Mouse (Mus musculus): ENCODE data around the gene Spa17.

Spa17 gene

DNA sequence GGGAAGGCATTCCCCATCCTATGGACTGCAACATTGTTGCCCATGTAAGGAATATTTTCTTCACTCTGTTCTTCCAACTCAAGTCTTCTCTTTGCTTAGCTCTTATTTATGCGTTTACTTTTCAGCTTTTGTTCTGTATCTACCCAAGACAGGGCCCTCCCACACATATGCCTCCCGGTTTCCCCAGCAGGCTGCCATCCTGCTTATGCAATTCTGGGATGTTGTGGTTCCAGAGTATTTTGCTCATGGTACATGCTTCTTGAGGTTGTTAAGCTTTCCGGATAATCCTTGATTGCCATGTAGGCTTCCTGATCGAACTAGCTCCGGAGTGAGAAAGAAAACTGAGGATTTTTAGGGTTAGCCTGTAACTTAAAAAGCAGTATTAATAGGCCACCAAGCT is 1.7 kb upstream of the Spa17 start:
- no peak for DNase-seq

DNA sequence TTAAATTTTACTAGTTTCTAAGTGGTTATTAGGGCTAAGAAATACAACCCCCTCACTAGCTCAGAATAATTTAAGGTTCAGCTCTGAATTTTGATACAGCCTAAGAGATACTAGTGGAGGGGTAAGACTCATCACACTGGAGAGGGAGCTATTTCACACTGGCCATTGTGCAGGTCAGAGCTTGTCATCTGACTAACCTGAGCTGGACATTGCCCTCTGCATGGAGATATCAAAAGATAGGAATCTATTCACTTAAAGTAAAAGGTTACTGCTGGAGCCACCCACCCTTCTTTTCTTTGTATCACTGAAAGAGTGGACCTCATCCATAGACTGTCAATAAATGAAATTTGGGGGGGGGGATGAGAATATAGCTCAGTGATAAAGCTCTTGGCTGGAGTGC is 794 bp upstream of the Spa17 start:
- DNase-seq, result no peak

- no peak for DNase-seq
Observed at GRCm38 (mm10) chr9:37613911-37614280, 374 bp upstream of the Spa17 start.

GRCm38 (mm10) chr9:37609558-37609957 is 4.0 kb downstream of the Spa17 start:
- no peak for DNase-seq

DNA sequence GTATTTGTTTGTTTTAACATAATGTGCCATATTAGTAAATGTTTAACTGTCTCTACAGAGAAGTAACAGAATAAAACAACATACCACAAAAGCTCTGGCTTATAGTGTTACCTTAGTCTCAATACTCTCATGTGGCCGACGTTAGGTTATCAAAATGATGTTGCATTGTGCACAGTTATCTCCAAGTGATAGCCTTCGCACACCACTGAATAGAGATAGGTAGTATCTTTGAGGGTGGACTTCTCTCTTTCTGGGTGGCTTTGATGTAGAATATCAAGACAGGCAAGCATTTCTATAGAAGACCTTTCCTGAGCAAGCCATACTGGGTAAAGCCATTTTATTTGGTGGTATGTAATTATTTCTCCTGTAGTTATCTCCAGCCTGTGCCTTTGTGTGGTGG is 8.4 kb downstream of the Spa17 start:
- no peak for DNase-seq

DNA sequence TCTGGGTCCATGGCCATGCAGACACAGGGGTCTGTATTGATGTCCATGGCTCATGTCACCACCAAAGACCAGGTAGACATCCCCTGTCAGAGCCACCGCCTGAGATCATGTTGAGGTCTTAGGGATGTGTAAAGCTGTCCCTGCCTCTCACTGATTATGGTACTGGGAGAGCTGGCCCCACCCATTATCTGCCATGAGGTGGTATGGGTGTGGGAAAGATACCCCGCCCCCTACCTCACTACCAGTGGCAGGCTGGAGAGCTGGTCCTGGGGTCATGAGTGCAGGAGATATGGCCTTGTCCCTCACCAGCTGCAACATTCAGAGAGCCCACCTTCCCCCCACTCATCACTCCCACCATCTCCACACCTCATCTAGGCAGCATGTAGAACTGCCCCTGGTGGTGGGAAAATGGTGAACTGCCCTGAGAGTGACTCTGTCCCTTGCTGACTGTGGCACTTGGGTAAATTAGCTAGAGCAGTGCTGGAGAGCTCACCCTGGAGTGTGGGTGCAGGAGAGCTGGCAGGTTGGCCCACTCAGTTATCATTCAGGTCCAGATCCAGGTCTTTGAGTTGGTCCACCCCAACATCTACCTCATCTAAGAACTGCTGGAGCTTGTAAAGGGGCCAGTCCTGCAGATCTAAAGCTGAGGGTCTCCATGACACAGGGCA is 12.8 kb downstream of the Spa17 start:
- DNase-seq, result no peak

DNA sequence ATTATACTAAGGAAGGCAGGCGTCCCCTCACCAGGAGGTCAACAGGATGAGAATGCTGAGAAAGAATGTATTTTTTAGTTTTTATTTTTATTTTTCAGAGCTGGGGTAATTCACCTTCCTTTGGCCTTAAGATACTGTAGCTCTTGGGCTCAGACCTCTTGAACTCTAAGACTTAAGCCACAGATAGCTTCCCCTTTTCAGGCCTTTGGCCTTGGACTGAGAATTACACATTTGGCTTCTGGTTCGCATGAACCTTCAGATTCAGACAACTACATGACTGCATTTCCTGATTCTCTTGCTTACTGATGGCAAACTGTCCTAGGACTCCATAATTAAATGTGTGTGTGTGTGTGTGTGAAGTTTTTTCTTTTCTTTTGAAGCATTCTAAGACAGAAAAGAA is 14.9 kb downstream of the Spa17 start:
- DNase-seq, result no peak

DNA sequence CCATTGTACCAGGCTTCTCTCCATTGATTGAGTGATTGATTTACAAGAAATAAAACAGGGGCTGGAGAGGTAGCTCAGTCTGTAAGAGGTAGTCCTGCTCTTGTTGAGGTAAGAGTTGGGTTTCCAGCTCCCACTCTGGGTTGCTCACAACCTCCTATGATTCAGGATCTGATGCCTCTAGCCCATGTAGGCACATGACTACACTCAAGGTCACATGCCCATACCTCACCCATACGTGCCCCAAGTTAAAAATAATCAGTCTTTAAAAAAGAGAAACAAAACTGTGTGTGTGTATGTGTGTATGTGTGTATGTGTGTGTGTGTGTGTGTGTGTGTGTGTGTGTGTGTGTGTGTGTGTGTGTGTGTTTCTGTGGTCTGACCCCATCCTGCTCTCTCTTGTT is 18.0 kb downstream of the Spa17 start:
- DNase-seq, result no peak

GRCm38 (mm10) chr9:37593690-37594089 is 19.8 kb downstream of the Spa17 start:
- no peak for DNase-seq

DNA sequence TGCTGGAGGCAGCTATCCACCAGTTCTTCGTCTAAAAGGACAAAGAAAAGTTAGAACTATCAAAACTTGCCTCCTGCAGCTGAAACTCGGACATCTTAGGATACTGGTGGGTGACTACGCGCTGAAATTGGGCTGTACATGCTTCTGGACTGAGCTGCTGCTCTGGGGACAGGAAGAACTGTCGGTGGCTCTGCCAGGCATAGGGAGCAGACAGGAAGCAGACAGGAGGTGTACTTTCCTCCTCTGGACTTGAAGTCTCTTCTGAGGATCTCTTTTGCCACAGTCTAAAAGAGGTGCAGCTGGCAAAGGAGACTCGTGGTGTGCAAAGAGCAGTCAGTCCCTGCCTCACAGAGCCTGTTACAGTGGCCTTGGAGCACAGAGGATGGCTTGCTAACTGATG is 20.9 kb downstream of the Spa17 start:
- no peak for DNase-seq

GRCm38 (mm10) chr9:37592025-37592424 is 21.5 kb downstream of the Spa17 start:
- no peak for DNase-seq

- DNase-seq, result no peak
Observed at GRCm38 (mm10) chr9:37590381-37590780, 23.1 kb downstream of the Spa17 start.

GRCm38 (mm10) chr9:37586718-37587117 is 26.8 kb downstream of the Spa17 start:
- no peak for DNase-seq

- DNase-seq, result no peak
Observed at GRCm38 (mm10) chr9:37583594-37583993, 29.9 kb downstream of the Spa17 start.

GRCm38 (mm10) chr9:37576436-37576930 is 37.0 kb downstream of the Spa17 start:
- DNase-seq, result peak; percentile 27

- DNase-seq, result no peak
Observed at GRCm38 (mm10) chr9:37572204-37572876, 41.2 kb downstream of the Spa17 start.

DNA sequence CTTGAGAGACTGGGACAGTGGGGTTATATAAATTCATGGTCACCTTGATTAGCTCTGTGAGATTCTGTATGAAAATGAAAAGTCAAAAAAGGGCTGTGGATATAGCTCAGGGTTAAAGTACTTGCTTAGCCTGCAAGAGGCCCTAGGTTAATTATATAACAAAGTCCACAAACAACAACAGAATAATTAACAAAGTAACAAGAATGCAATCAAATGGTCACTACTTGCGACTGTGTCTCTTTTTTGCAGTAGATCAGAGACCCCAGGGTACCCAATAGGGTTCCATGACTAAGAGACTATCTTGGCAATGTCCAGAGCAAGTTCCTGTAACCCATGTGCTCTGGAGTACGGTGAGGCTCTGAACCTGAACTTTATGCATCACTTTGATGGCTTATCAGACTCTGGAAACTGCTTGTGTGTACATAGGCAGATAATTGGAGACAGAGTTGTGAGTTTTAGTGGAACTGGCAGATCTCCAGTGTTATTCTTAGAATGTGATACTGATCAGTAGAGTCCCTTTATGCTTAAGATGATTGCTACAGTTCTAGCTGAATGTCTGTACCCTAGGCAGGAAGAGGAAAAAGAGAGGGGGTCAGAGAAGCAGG is 44.2 kb downstream of the Spa17 start:
- no peak for DNase-seq

GRCm38 (mm10) chr9:37568605-37569214 is 44.8 kb downstream of the Spa17 start:
- no peak for DNase-seq

GRCm38 (mm10) chr9:37567892-37568604 is 45.5 kb downstream of the Spa17 start:
- peak; percentile 15 for DNase-seq

DNA sequence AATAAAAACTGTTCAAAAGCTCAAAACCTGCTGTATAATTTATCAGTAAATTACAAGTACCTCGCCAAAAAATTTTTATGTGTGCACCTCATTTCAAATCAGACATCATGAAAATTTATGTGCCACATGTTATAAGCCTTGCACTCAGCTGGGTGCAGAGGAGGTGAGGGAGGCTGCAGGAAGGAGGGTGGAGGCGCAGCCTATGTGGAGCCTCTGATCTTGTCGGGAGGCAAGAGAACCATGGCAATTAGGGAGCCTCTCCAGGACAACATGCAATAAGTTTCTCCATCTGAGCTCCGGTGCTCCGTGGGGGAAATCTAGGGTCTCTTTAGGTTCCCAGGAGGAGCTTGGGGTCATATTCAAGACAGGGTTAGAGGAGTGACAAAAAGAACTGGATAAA is 46.1 kb downstream of the Spa17 start:
- no peak for DNase-seq

DNA sequence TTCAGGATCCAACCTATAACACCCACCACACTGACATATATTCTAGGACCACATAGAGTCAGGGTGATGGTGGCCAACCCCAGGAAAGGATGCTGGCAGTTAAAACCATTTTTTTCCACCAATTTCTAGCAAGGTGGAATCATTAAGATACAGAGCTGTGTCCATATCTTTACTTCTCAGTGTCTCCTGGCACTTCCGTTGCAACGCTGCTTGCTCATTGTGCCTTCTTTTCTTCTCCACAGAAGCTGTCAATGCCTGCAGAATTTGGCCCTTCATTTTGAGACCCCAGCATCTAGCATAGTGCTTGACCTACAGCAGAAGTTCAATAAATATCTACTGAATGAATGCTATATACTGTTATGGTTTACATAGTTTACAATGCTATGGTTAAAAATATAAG is 46.5 kb downstream of the Spa17 start:
- no peak for DNase-seq

- no peak for DNase-seq
Observed at GRCm38 (mm10) chr9:37563805-37564204, 49.7 kb downstream of the Spa17 start.

- DNase-seq, result no peak
Observed at GRCm38 (mm10) chr9:37560617-37561016, 52.9 kb downstream of the Spa17 start.

All from right cerebral cortex, postnatal 4 days (tissue).